Mouse (Mus musculus): ENCODE results near the gene Padi1. TPM values are rescaled to one million over a fixed set of nuclear protein-coding genes. Genes with fewer than 3 reads are reported as not detected.

The Padi1 gene
- polyA plus RNA-seq, 1 experiment: not detected

- no peak for TF ChIP-seq CTCF (IDR thresholded peaks at IDR 0.05; ENCODE audit: low read depth, low read length)
- TF ChIP-seq POLR2A (IDR thresholded peaks at IDR 0.05; ENCODE audit: borderline replicate concordance, low read depth, low read length): no peak
- peaks cover 4% of the 10 kb centered on the region for H3K4me1 ChIP-seq (ENCODE audit: control insufficient read depth, insufficient read depth, low read length)
- H3K27ac ChIP-seq (ENCODE audit: insufficient read depth, low read depth, low read length): no peak overlapping the region
These were observed 33.5 kb upstream of the Padi1 start for GRCm38 (mm10) chr4:140879116-140879515.

DNA sequence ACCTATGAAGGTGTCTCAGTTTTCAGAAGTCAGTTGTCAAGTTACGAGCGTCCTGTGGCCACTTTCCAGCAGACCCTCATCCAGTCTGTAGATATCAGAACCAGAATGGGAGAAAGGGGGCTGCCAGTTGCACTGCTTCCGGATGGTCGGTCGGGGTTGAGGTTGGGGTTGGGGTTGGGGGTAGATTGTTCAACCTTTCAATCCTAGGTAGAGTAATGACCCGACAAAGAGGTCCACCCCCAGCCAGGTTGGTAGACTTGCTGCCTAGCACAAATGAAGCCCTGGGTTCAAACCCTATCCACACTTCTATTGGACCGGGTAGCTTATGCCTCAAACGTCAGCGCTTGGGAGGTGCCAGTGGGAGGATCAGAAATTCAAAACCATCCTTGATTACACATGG lies 33.1 kb upstream of the Padi1 start:
- TF ChIP-seq CTCF (IDR thresholded peaks at IDR 0.05; ENCODE audit: low read depth, low read length) (no peak), POLR2A (IDR thresholded peaks at IDR 0.05; ENCODE audit: borderline replicate concordance, low read depth, low read length) (no peak)
- H3K4me3 ChIP-seq (ENCODE audit: insufficient read depth, low read length): no peak overlapping the region
- no peak overlapping the region for H3K27ac ChIP-seq (ENCODE audit: insufficient read depth, low read depth, low read length)
- H3K4me1 ChIP-seq (ENCODE audit: control insufficient read depth, insufficient read depth, low read length): peaks cover 4% of the 10 kb centered on the region

More at GRCm38 (mm10) chr4:140879116-140879515, 33.5 kb upstream of the Padi1 start:
- H3K4me3 ChIP-seq (ENCODE audit: insufficient read depth, low read length): no peak overlapping the region

- Histone ChIP-seq H3K4me3 (ENCODE audit: insufficient read depth, low read length) (no peak overlapping the region), H3K4me1 (ENCODE audit: control insufficient read depth, insufficient read depth, low read length) (peaks cover 14% of the 10 kb centered on the region), H3K27ac (ENCODE audit: insufficient read depth, low read depth, low read length) (no peak overlapping the region)
- TF ChIP-seq CTCF (IDR thresholded peaks at IDR 0.05; ENCODE audit: low read depth, low read length) (no peak), POLR2A (IDR thresholded peaks at IDR 0.05; ENCODE audit: borderline replicate concordance, low read depth, low read length) (no peak)
These were observed 31.9 kb upstream of the Padi1 start for GRCm38 (mm10) chr4:140877441-140877840.

GRCm38 (mm10) chr4:140876681-140877080 lies 31.1 kb upstream of the Padi1 start:
- peaks cover 21% of the 10 kb centered on the region for H3K4me1 ChIP-seq (ENCODE audit: control insufficient read depth, insufficient read depth, low read length)
- no peak overlapping the region for H3K4me3 ChIP-seq (ENCODE audit: insufficient read depth, low read length)
- H3K27ac ChIP-seq (ENCODE audit: insufficient read depth, low read depth, low read length): no peak overlapping the region
- no peak for TF ChIP-seq CTCF (IDR thresholded peaks at IDR 0.05; ENCODE audit: low read depth, low read length)
- no peak for TF ChIP-seq POLR2A (IDR thresholded peaks at IDR 0.05; ENCODE audit: borderline replicate concordance, low read depth, low read length)

GRCm38 (mm10) chr4:140876161-140876560 lies 30.6 kb upstream of the Padi1 start:
- Histone ChIP-seq H3K4me1 (ENCODE audit: control insufficient read depth, insufficient read depth, low read length) (peaks cover 26% of the 10 kb centered on the region), H3K27ac (ENCODE audit: insufficient read depth, low read depth, low read length) (no peak overlapping the region), H3K4me3 (ENCODE audit: insufficient read depth, low read length) (no peak overlapping the region)
- no peak for TF ChIP-seq POLR2A (IDR thresholded peaks at IDR 0.05; ENCODE audit: borderline replicate concordance, low read depth, low read length)
- no peak for TF ChIP-seq CTCF (IDR thresholded peaks at IDR 0.05; ENCODE audit: low read depth, low read length)

- H3K4me3 ChIP-seq (ENCODE audit: insufficient read depth, low read length): no peak overlapping the region
- no peak for TF ChIP-seq POLR2A (IDR thresholded peaks at IDR 0.05; ENCODE audit: borderline replicate concordance, low read depth, low read length)
- no peak for TF ChIP-seq CTCF (IDR thresholded peaks at IDR 0.05; ENCODE audit: low read depth, low read length)
- no peak overlapping the region for H3K27ac ChIP-seq (ENCODE audit: insufficient read depth, low read depth, low read length)
- H3K4me1 ChIP-seq (ENCODE audit: control insufficient read depth, insufficient read depth, low read length): peaks cover 31% of the 10 kb centered on the region
These were observed 27.4 kb upstream of the Padi1 start for GRCm38 (mm10) chr4:140873011-140873410.

GRCm38 (mm10) chr4:140872686-140872992 lies 27.1 kb upstream of the Padi1 start:
- Histone ChIP-seq H3K27ac (ENCODE audit: insufficient read depth, low read depth, low read length) (peak overlapping the region; percentile 20), H3K4me3 (ENCODE audit: insufficient read depth, low read length) (no peak overlapping the region), H3K4me1 (ENCODE audit: control insufficient read depth, insufficient read depth, low read length) (peaks cover 34% of the 10 kb centered on the region)
- no peak for TF ChIP-seq POLR2A (IDR thresholded peaks at IDR 0.05; ENCODE audit: borderline replicate concordance, low read depth, low read length)
- no peak for TF ChIP-seq CTCF (IDR thresholded peaks at IDR 0.05; ENCODE audit: low read depth, low read length)

DNA sequence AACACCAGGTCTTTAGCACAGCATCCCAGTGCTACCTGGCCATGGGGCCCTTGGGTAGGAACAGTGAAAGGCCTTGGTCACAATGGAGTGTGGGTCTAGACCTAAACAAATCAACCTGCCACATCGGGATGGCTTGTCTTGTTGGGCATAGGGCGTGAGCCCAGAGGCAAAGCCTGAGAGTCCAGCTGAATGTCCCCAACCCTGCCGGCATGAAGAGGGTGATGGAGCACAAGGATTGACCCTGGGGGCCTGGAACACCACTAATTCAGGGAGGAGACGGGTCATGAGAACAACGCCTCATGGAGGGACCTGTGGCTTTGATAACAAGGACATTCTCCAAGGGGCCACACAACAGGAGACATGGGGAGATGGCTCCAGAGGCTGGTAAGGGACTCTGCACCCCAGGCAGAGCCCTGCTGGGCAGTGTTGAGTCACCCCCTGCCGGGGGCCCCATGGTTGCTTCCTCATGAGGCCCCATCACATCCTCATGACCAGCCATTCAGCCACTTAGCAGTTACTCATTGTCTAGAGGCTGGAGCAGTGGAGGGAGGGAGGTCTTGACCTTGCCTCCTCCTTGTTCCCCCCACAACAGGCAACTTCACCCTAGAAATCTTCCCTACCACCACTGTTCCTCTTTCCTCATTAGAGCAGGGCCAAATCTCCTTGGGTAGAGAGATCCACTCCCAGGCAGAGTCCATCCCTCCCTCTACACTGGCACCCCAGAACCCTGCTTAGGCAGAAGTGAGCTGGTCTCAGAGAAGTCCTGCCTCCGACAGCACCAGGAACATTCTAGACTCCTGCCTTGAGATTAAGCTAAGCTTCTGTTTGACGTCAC lies 26.5 kb upstream of the Padi1 start:
- peaks cover 39% of the 10 kb centered on the region for H3K4me1 ChIP-seq (ENCODE audit: control insufficient read depth, insufficient read depth, low read length)
- H3K4me3 ChIP-seq (ENCODE audit: insufficient read depth, low read length): no peak overlapping the region
- peak overlapping the region; percentile 51 for H3K27ac ChIP-seq (ENCODE audit: insufficient read depth, low read depth, low read length)
- no peak for TF ChIP-seq POLR2A (IDR thresholded peaks at IDR 0.05; ENCODE audit: borderline replicate concordance, low read depth, low read length)
- no peak for TF ChIP-seq CTCF (IDR thresholded peaks at IDR 0.05; ENCODE audit: low read depth, low read length)

DNA sequence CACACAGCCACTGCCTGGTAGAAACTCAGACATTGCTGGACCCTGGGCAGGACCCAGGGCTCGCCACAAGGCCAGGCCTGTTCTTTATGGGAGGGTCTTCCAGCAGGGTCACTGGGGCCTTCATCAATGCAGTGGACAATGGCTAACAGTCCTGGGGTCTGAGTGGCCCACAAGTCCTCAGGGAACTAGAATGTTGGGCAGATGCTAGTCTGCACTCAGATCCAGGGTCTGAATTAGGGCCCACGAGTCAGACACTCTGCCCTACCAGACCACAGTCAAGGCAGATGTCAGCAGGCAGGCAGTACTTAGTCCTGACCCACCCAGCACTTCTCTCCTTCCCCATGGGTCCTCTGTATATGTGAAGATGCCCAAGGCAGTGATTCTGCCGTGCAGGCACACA lies 25.8 kb upstream of the Padi1 start:
- H3K4me3 ChIP-seq (ENCODE audit: insufficient read depth, low read length): no peak overlapping the region
- TF ChIP-seq POLR2A (IDR thresholded peaks at IDR 0.05; ENCODE audit: borderline replicate concordance, low read depth, low read length) (no peak), CTCF (IDR thresholded peaks at IDR 0.05; ENCODE audit: low read depth, low read length) (no peak)
- no peak overlapping the region for H3K27ac ChIP-seq (ENCODE audit: insufficient read depth, low read depth, low read length)
- H3K4me1 ChIP-seq (ENCODE audit: control insufficient read depth, insufficient read depth, low read length): peaks cover 39% of the 10 kb centered on the region

DNA sequence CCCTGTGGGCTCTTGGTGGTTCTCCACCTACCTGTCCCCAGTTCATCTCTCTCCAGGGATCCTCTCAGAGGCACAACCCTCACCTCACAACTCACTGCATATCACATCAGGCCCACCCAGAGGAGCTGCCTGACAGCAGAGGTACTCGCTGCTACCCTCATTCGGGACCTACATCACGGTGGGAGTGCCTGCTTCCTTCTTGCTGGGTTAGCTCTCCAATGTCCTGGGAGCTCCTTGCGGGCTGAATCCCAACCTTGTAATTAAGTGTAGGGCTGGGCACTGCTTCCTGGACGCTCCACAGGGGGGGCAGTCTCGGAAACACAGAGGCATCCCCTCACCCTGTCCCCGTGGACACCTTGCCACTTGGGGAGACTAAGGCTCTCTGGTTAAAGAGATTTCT lies 25.3 kb upstream of the Padi1 start:
- TF ChIP-seq CTCF (IDR thresholded peaks at IDR 0.05; ENCODE audit: low read depth, low read length): no peak
- TF ChIP-seq POLR2A (IDR thresholded peaks at IDR 0.05; ENCODE audit: borderline replicate concordance, low read depth, low read length): no peak
- Histone ChIP-seq H3K4me3 (ENCODE audit: insufficient read depth, low read length) (no peak overlapping the region), H3K4me1 (ENCODE audit: control insufficient read depth, insufficient read depth, low read length) (peaks cover 39% of the 10 kb centered on the region), H3K27ac (ENCODE audit: insufficient read depth, low read depth, low read length) (no peak overlapping the region)
